12 mouse cellular contexts compared by ENCODE assay signal in genomic region chrX:164978866-164979265, GRCm38 (mm10). TPM values are rescaled to one million over a fixed set of nuclear protein-coding genes. Genes with fewer than 3 reads are reported as not detected.
DNase-seq lines count a peak whose midpoint lies in the region; ATAC-seq and TF ChIP-seq lines count a peak whose summit lies in the region.
"Had no signal": no experiment of that assay in that cellular context is flagged by ENCODE, and none has a peak within 500 bp of the region (broad histone marks: within the 10 kb centered on the region; RNA-seq: fewer than 3 reads in every experiment).

No protein-coding gene starts in this region.

- no peak overlapping the region for H3K4me2 ChIP-seq in embryonic facial prominence, embryonic 15.5 days (replicated peaks)
- H3K4me2 ChIP-seq in hindbrain, embryonic 14.5 days (replicated peaks), result peak overlapping the region; percentile 51
- H3K4me2 ChIP-seq in midbrain, embryonic 15.5 days, result peak overlapping the region; percentile 49; the same call in 1 of the 2 replicates

- H3K4me1 ChIP-seq in embryonic facial prominence, embryonic 15.5 days, result no peaks in the 10 kb centered on the region
- H3K4me1 ChIP-seq in hindbrain, embryonic 14.5 days (replicated peaks; ENCODE audit: control insufficient read depth, insufficient read depth, low read length), result peaks cover 4% of the 10 kb centered on the region; the same call in 1 of the 2 replicates
- peaks cover 3% of the 10 kb centered on the region; the same call in 1 of the 2 replicates for H3K4me1 ChIP-seq in midbrain, embryonic 15.5 days

- 89% methylated on average over 2 of the region's 2 CpGs for WGBS in embryonic facial prominence, embryonic 15.5 days
- WGBS in hindbrain, embryonic 14.5 days, result 98% methylated on average over 2 of the region's 2 CpGs
- WGBS in midbrain, embryonic 15.5 days, result 97% methylated on average over 2 of the region's 2 CpGs

- H3K36me3 ChIP-seq in embryonic facial prominence, embryonic 15.5 days, result no peaks in the 10 kb centered on the region
- H3K36me3 ChIP-seq in hindbrain, embryonic 14.5 days (replicated peaks; ENCODE audit: control insufficient read depth, insufficient read depth), result no peaks in the 10 kb centered on the region
- no peaks in the 10 kb centered on the region for H3K36me3 ChIP-seq in midbrain, embryonic 15.5 days (replicated peaks)

- peak overlapping the region; percentile 64; the same call in 1 of the 2 replicates for H3K4me3 ChIP-seq in left cerebral cortex, adult 2 months
- H3K4me3 ChIP-seq in embryonic facial prominence, embryonic 15.5 days (replicated peaks), result peak overlapping the region; percentile 56; the same call in 1 of the 2 replicates
- H3K4me3 ChIP-seq in hindbrain, embryonic 14.5 days (replicated peaks; ENCODE audit: low read length), result peak overlapping the region; percentile 57; the same call in 1 of the 2 replicates
- peak overlapping the region; percentile 63; the same call in 1 of the 2 replicates for H3K4me3 ChIP-seq in midbrain, embryonic 15.5 days

- no peaks in the 10 kb centered on the region for H3K9me3 ChIP-seq in embryonic facial prominence, embryonic 15.5 days (replicated peaks)
- H3K9me3 ChIP-seq in hindbrain, embryonic 14.5 days (ENCODE audit: control insufficient read depth, low read length), result no peaks in the 10 kb centered on the region
- no peaks in the 10 kb centered on the region for H3K9me3 ChIP-seq in midbrain, embryonic 15.5 days

- no peak for TF ChIP-seq CTCF in left cerebral cortex, adult 2 months (IDR thresholded peaks at IDR 0.05)

- no peaks in the 10 kb centered on the region for H3K27me3 ChIP-seq in embryonic facial prominence, embryonic 15.5 days
- no peaks in the 10 kb centered on the region for H3K27me3 ChIP-seq in hindbrain, embryonic 14.5 days (ENCODE audit: control insufficient read depth, insufficient read depth, low read length)
- no peaks in the 10 kb centered on the region for H3K27me3 ChIP-seq in midbrain, embryonic 15.5 days (replicated peaks)

- H3K9ac ChIP-seq in embryonic facial prominence, embryonic 15.5 days, result no peak overlapping the region
- no peak overlapping the region for H3K9ac ChIP-seq in hindbrain, embryonic 14.5 days
- no peak overlapping the region for H3K9ac ChIP-seq in midbrain, embryonic 15.5 days

- no peak for ATAC-seq in embryonic facial prominence, embryonic 15.5 days (ENCODE audit: insufficient number of reproducible peaks, low FRiP score, low TSS enrichment, low read depth)
- no peak for ATAC-seq in hindbrain, embryonic 14.5 days (ENCODE audit: low FRiP score)
- ATAC-seq in midbrain, embryonic 15.5 days (replicated peaks), result no peak

- DNase-seq in left cerebral cortex, adult 2 months (ENCODE audit: extremely low spot score in 1 of 2, low spot score in 2 of 2), result no peak
- no peak for DNase-seq in left cerebral cortex, postnatal 25 days (ENCODE audit: low spot score in 2 of 2)
- no peak for DNase-seq in hindbrain, embryonic 14.5 days (ENCODE audit: low spot score)
- no peak for DNase-seq in embryo, embryonic 10.5 days (ENCODE audit: low spot score)
- no peak for DNase-seq in layer of hippocampus, postnatal 25 days (ENCODE audit: extremely low spot score in 1 of 2, low spot score in 1 of 2)
- DNase-seq in natural killer cell, adult 2 months (ENCODE audit: low spot score in 2 of 2), result no peak
- DNase-seq: adrenal gland, adult 8-10 months; heart, postnatal 14 days had no signal

- no peak overlapping the region for H3K27ac ChIP-seq in left cerebral cortex, adult 2 months
- no peak overlapping the region for H3K27ac ChIP-seq in embryonic facial prominence, embryonic 15.5 days (replicated peaks)
- no peak overlapping the region for H3K27ac ChIP-seq in hindbrain, embryonic 14.5 days
- no peak overlapping the region for H3K27ac ChIP-seq in midbrain, embryonic 15.5 days

- intact Hi-C loops in left cerebral cortex, adult 2 months (cut with DNase I), result no loop called here
- intact Hi-C loops in left cerebral cortex, postnatal 25 days (cut with DNase I), result no loop called here

RNA-seq across cellular contexts. Expression of gene Mospd2, which starts 1.3 kb away (rescaled TPM):
- 10 to 100 TPM; 18.8 to 19.9 TPM for total RNA-seq in left cerebral cortex, adult 2 months (2021)
- 10 to 100 TPM; 21.5 to 22.6 TPM for total RNA-seq in left cerebral cortex, postnatal 25 days (2021)
- polyA plus RNA-seq in embryonic facial prominence, embryonic 15.5 days (2015; fragmentation: Nextera tagmentation; extraction: Ambion mirVana), result 16.9 and 17.8 TPM in 2 replicates
- polyA plus RNA-seq in hindbrain, embryonic 14.5 days (2014; fragmentation: Nextera tagmentation; extraction: Ambion mirVana), result 21.6 and 22.6 TPM in 2 replicates
- 13.3 and 14.0 TPM in 2 replicates for polyA plus RNA-seq in midbrain, embryonic 15.5 days (2015; fragmentation: Nextera tagmentation; extraction: Ambion mirVana)
- total RNA-seq in layer of hippocampus, postnatal 25 days (2021), result 10 to 100 TPM; 19.0 to 21.9 TPM

RNA-seq across cellular contexts. Expression of gene Fancb, which starts 1.5 kb away (rescaled TPM):
- total RNA-seq in left cerebral cortex, adult 2 months (2021), result 1 to 10 TPM; 1.1 to 1.4 TPM
- 1 to 10 TPM; 1.5 to 2.0 TPM for total RNA-seq in left cerebral cortex, postnatal 25 days (2021)
- polyA plus RNA-seq in embryonic facial prominence, embryonic 15.5 days (2015; fragmentation: Nextera tagmentation; extraction: Ambion mirVana), result 6.5 and 6.9 TPM in 2 replicates
- polyA plus RNA-seq in hindbrain, embryonic 14.5 days (2014; fragmentation: Nextera tagmentation; extraction: Ambion mirVana), result 3.3 and 4.5 TPM in 2 replicates
- polyA plus RNA-seq in midbrain, embryonic 15.5 days (2015; fragmentation: Nextera tagmentation; extraction: Ambion mirVana), result 2.1 and 2.6 TPM in 2 replicates
- total RNA-seq in layer of hippocampus, postnatal 25 days (2021), result 1 to 10 TPM; 1.5 to 1.8 TPM

RNA-seq across cellular contexts. Expression of gene Gm17604, which starts 25.8 kb away (rescaled TPM):
- not detected for total RNA-seq in left cerebral cortex, adult 2 months (2021)
- total RNA-seq in left cerebral cortex, postnatal 25 days (2021), result not detected
- not detected in 2 replicates for polyA plus RNA-seq in embryonic facial prominence, embryonic 15.5 days (2015; fragmentation: Nextera tagmentation; extraction: Ambion mirVana)
- not detected in 2 replicates for polyA plus RNA-seq in hindbrain, embryonic 14.5 days (2014; fragmentation: Nextera tagmentation; extraction: Ambion mirVana)
- polyA plus RNA-seq in midbrain, embryonic 15.5 days (2015; fragmentation: Nextera tagmentation; extraction: Ambion mirVana), result not detected in 2 replicates
- not detected for total RNA-seq in layer of hippocampus, postnatal 25 days (2021)
- total RNA-seq: adrenal gland, adult 8-10 months; heart, postnatal 14 days; layer of hippocampus, postnatal 14 days; neutrophil, adult 5-6 weeks had no signal
